Mouse (Mus musculus): ENCODE results near the gene Vmn2r83. TPM values are rescaled to one million over a fixed set of nuclear protein-coding genes. Genes with fewer than 3 reads are reported as not detected.
"Not testable (repeated sequence)": the region's sequence is repeated elsewhere in the genome, so short reads cannot be mapped to it uniquely, and the experiment has no call there.

Vmn2r83 gene
- not detected in 2 replicates for polyA plus RNA-seq (2011; ENCODE audit: insufficient read depth, insufficient read length, low read depth, missing spikeins)

GRCm38 (mm10) chr10:79468431-79468830, at the start of gene Vmn2r83:
Vmn2r83 (plus strand) TSS chr10:79468731.
- Histone ChIP-seq H3K9me3 (replicated peaks; ENCODE audit: control insufficient read depth, insufficient read depth, low read length, poor library complexity, severe bottlenecking) (no peaks in the 10 kb centered on the region), H3K27me3 (ENCODE audit: control insufficient read depth, insufficient read depth, low read length, poor library complexity, severe bottlenecking) (no peaks in the 10 kb centered on the region), H3K36me3 (ENCODE audit: control insufficient read depth, insufficient read depth, low read length, poor library complexity, severe bottlenecking) (no peaks in the 10 kb centered on the region), H3K27ac (ENCODE audit: insufficient read depth, low read length) (no peak within 1 kb of the TSS), H3K9ac (ENCODE audit: low read depth, poor library complexity, severe bottlenecking) (no peak within 1 kb of the TSS), H3K4me3 (ENCODE audit: low read depth, low read length) (no peak within 1 kb of the TSS), H3K4me1 (ENCODE audit: control insufficient read depth, insufficient read depth, low read length) (no peaks in the 10 kb centered on the region)
- no peak for TF ChIP-seq CTCF (IDR thresholded peaks at IDR 0.05; ENCODE audit: low read depth, low read length)
- no peak for TF ChIP-seq EP300 (IDR thresholded peaks at IDR 0.05; ENCODE audit: insufficient read depth, low read depth, low read length)
- no peak for TF ChIP-seq POLR2A (IDR thresholded peaks at IDR 0.05; ENCODE audit: insufficient read depth, low read length)

- H3K9me3 ChIP-seq (replicated peaks; ENCODE audit: control insufficient read depth, insufficient read depth, low read length, poor library complexity, severe bottlenecking); H3K4me1 ChIP-seq (ENCODE audit: control insufficient read depth, insufficient read depth, low read length); H3K27ac ChIP-seq (ENCODE audit: insufficient read depth, low read length); H3K36me3 ChIP-seq (ENCODE audit: control insufficient read depth, insufficient read depth, low read length, poor library complexity, severe bottlenecking); H3K27me3 ChIP-seq (ENCODE audit: control insufficient read depth, insufficient read depth, low read length, poor library complexity, severe bottlenecking): not testable (repeated sequence)
- Histone ChIP-seq H3K9ac (ENCODE audit: low read depth, poor library complexity, severe bottlenecking) (peak overlapping the region; percentile 83), H3K4me3 (ENCODE audit: low read depth, low read length) (peak overlapping the region; percentile 96)
Observed at GRCm38 (mm10) chr10:79435141-79435820, 33.2 kb upstream of the Vmn2r83 start.

- Histone ChIP-seq H3K27me3 (ENCODE audit: control insufficient read depth, insufficient read depth, low read length, poor library complexity, severe bottlenecking) (no peaks in the 10 kb centered on the region), H3K27ac (ENCODE audit: insufficient read depth, low read length) (peak overlapping the region; percentile 30; the same call in 1 of the 2 replicates), H3K36me3 (ENCODE audit: control insufficient read depth, insufficient read depth, low read length, poor library complexity, severe bottlenecking) (no peaks in the 10 kb centered on the region), H3K4me3 (ENCODE audit: low read depth, low read length) (no peak overlapping the region), H3K9ac (ENCODE audit: low read depth, poor library complexity, severe bottlenecking) (no peak overlapping the region), H3K9me3 (replicated peaks; ENCODE audit: control insufficient read depth, insufficient read depth, low read length, poor library complexity, severe bottlenecking) (peaks cover 32% of the 10 kb centered on the region), H3K4me1 (ENCODE audit: control insufficient read depth, insufficient read depth, low read length) (no peaks in the 10 kb centered on the region)
- TF ChIP-seq CTCF (IDR thresholded peaks at IDR 0.05; ENCODE audit: low read depth, low read length) (no peak), POLR2A (IDR thresholded peaks at IDR 0.05; ENCODE audit: insufficient read depth, low read length) (no peak), EP300 (IDR thresholded peaks at IDR 0.05; ENCODE audit: insufficient read depth, low read depth, low read length) (no peak)
Observed at GRCm38 (mm10) chr10:79495886-79496285, 27.4 kb downstream of the Vmn2r83 start.

- H3K36me3 ChIP-seq (ENCODE audit: control insufficient read depth, insufficient read depth, low read length, poor library complexity, severe bottlenecking) = peaks cover 1% of the 10 kb centered on the region
- no peaks in the 10 kb centered on the region for H3K4me1 ChIP-seq (ENCODE audit: control insufficient read depth, insufficient read depth, low read length)
- peaks cover 41% of the 10 kb centered on the region for H3K9me3 ChIP-seq (replicated peaks; ENCODE audit: control insufficient read depth, insufficient read depth, low read length, poor library complexity, severe bottlenecking)
- H3K4me3 ChIP-seq (ENCODE audit: low read depth, low read length) = peak overlapping the region; percentile 59
- H3K9ac ChIP-seq (ENCODE audit: low read depth, poor library complexity, severe bottlenecking) = 0 out of 2 replicates have a peak overlapping the region, but pooled peaks have one; percentile 44
- H3K27ac ChIP-seq (ENCODE audit: insufficient read depth, low read length) = peak overlapping the region; percentile 92
- TF ChIP-seq EP300 (IDR thresholded peaks at IDR 0.05; ENCODE audit: insufficient read depth, low read depth, low read length) = peak; percentile 91
- no peak for TF ChIP-seq POLR2A (IDR thresholded peaks at IDR 0.05; ENCODE audit: insufficient read depth, low read length)
- H3K27me3 ChIP-seq (ENCODE audit: control insufficient read depth, insufficient read depth, low read length, poor library complexity, severe bottlenecking) = no peaks in the 10 kb centered on the region
Observed at GRCm38 (mm10) chr10:79496701-79497288, 28.3 kb downstream of the Vmn2r83 start.

GRCm38 (mm10) chr10:79502830-79503644, 34.5 kb downstream of the Vmn2r83 start:
- Histone ChIP-seq H3K9ac (ENCODE audit: low read depth, poor library complexity, severe bottlenecking) (no peak overlapping the region), H3K4me3 (ENCODE audit: low read depth, low read length) (no peak overlapping the region), H3K9me3 (replicated peaks; ENCODE audit: control insufficient read depth, insufficient read depth, low read length, poor library complexity, severe bottlenecking) (peaks cover 81% of the 10 kb centered on the region), H3K4me1 (ENCODE audit: control insufficient read depth, insufficient read depth, low read length) (no peaks in the 10 kb centered on the region), H3K36me3 (ENCODE audit: control insufficient read depth, insufficient read depth, low read length, poor library complexity, severe bottlenecking) (peaks cover 12% of the 10 kb centered on the region), H3K27ac (ENCODE audit: insufficient read depth, low read length) (no peak overlapping the region), H3K27me3 (ENCODE audit: control insufficient read depth, insufficient read depth, low read length, poor library complexity, severe bottlenecking) (no peaks in the 10 kb centered on the region)
- TF ChIP-seq EP300 (IDR thresholded peaks at IDR 0.05; ENCODE audit: insufficient read depth, low read depth, low read length) = no peak
- no peak for TF ChIP-seq CTCF (IDR thresholded peaks at IDR 0.05; ENCODE audit: low read depth, low read length)
- no peak for TF ChIP-seq POLR2A (IDR thresholded peaks at IDR 0.05; ENCODE audit: insufficient read depth, low read length)

GRCm38 (mm10) chr10:79506709-79507108, 38.2 kb downstream of the Vmn2r83 start:
- TF ChIP-seq CTCF (IDR thresholded peaks at IDR 0.05; ENCODE audit: low read depth, low read length) (no peak), EP300 (IDR thresholded peaks at IDR 0.05; ENCODE audit: insufficient read depth, low read depth, low read length) (no peak), POLR2A (IDR thresholded peaks at IDR 0.05; ENCODE audit: insufficient read depth, low read length) (no peak)
- no peaks in the 10 kb centered on the region for H3K4me1 ChIP-seq (ENCODE audit: control insufficient read depth, insufficient read depth, low read length)
- no peak overlapping the region for H3K9ac ChIP-seq (ENCODE audit: low read depth, poor library complexity, severe bottlenecking)
- no peak overlapping the region for H3K27ac ChIP-seq (ENCODE audit: insufficient read depth, low read length)
- H3K9me3 ChIP-seq (replicated peaks; ENCODE audit: control insufficient read depth, insufficient read depth, low read length, poor library complexity, severe bottlenecking) = peaks cover 68% of the 10 kb centered on the region
- H3K27me3 ChIP-seq (ENCODE audit: control insufficient read depth, insufficient read depth, low read length, poor library complexity, severe bottlenecking) = no peaks in the 10 kb centered on the region
- H3K4me3 ChIP-seq (ENCODE audit: low read depth, low read length) = no peak overlapping the region
- peaks cover 12% of the 10 kb centered on the region for H3K36me3 ChIP-seq (ENCODE audit: control insufficient read depth, insufficient read depth, low read length, poor library complexity, severe bottlenecking)

All from ES-Bruce4 (cell line).